Mouse (Mus musculus): Measurements from ENCODE around the gene Hps5. TPM values are rescaled to one million over a fixed set of nuclear protein-coding genes. Genes with fewer than 3 reads are reported as not detected.
"Not testable (repeated sequence)": the region's sequence is repeated elsewhere in the genome, so short reads cannot be mapped to it uniquely, and the experiment has no call there.

The Hps5 gene
- total and polyA plus RNA-seq, 2 experiments from 2014 or later, result 6.3 to 7.9 TPM

- ATAC-seq (ENCODE audit: insufficient read depth, low read depth) (no peak), DNase-seq (ENCODE audit: low spot score) (no peak)
- H3K9me3 ChIP-seq (replicated peaks; ENCODE audit: control insufficient read depth, low read length), result no peaks in the 10 kb centered on the region
- H3K4me3 ChIP-seq (ENCODE audit: low read depth, low read length), result no peak overlapping the region
- TF ChIP-seq EP300 (IDR thresholded peaks at IDR 0.05; ENCODE audit: low read depth) (no peak), CTCF (IDR thresholded peaks at IDR 0.05; ENCODE audit: low read depth) (no peak)
- no peak overlapping the region for H3K4me2 ChIP-seq (ENCODE audit: low read depth, low read length)
- peak overlapping the region; percentile 78 for H3K27ac ChIP-seq (ENCODE audit: low read depth)
- no peaks in the 10 kb centered on the region for H3K27me3 ChIP-seq (ENCODE audit: control insufficient read depth, insufficient read depth, low read length)
- H3K36me3 ChIP-seq (replicated peaks; ENCODE audit: control insufficient read depth, insufficient read depth, low read length), result no peaks in the 10 kb centered on the region
- peaks cover 28% of the 10 kb centered on the region for H3K4me1 ChIP-seq (ENCODE audit: control insufficient read depth, insufficient read depth)
- WGBS, result 73% methylated on average over 8 of the region's 8 CpGs
- no peak overlapping the region for H3K9ac ChIP-seq (replicated peaks; ENCODE audit: low read depth, low read length)
Observed at GRCm38 (mm10) chr7:46831693-46832092, 35.8 kb upstream of the Hps5 start.

- ATAC-seq (ENCODE audit: insufficient read depth, low read depth), result peak; percentile 65
- peak; percentile 86 for DNase-seq (ENCODE audit: low spot score)
Observed at GRCm38 (mm10) chr7:46830799-46831590, 35.1 kb upstream of the Hps5 start.

GRCm38 (mm10) chr7:46829911-46830310, 34.0 kb upstream of the Hps5 start:
- no peak overlapping the region for H3K4me3 ChIP-seq (ENCODE audit: low read depth, low read length)
- H3K27ac ChIP-seq (ENCODE audit: low read depth), result no peak overlapping the region
- no peak for TF ChIP-seq EP300 (IDR thresholded peaks at IDR 0.05; ENCODE audit: low read depth)
- TF ChIP-seq CTCF (IDR thresholded peaks at IDR 0.05; ENCODE audit: low read depth), result no peak
- peaks cover 28% of the 10 kb centered on the region for H3K4me1 ChIP-seq (ENCODE audit: control insufficient read depth, insufficient read depth)
- ATAC-seq (ENCODE audit: insufficient read depth, low read depth) (no peak), DNase-seq (ENCODE audit: low spot score) (no peak)
- WGBS, result 75% methylated on average over 12 of the region's 12 CpGs
- no peaks in the 10 kb centered on the region for H3K36me3 ChIP-seq (replicated peaks; ENCODE audit: control insufficient read depth, insufficient read depth, low read length)
- no peak overlapping the region for H3K9ac ChIP-seq (replicated peaks; ENCODE audit: low read depth, low read length)
- H3K27me3 ChIP-seq (ENCODE audit: control insufficient read depth, insufficient read depth, low read length), result no peaks in the 10 kb centered on the region
- no peaks in the 10 kb centered on the region for H3K9me3 ChIP-seq (replicated peaks; ENCODE audit: control insufficient read depth, low read length)
- H3K4me2 ChIP-seq (ENCODE audit: low read depth, low read length), result no peak overlapping the region

More at GRCm38 (mm10) chr7:46830799-46831590, 35.1 kb upstream of the Hps5 start:
- peak overlapping the region; percentile 9; the same call in 1 of the 2 replicates for H3K4me2 ChIP-seq (ENCODE audit: low read depth, low read length)
- no peaks in the 10 kb centered on the region for H3K36me3 ChIP-seq (replicated peaks; ENCODE audit: control insufficient read depth, insufficient read depth, low read length)
- H3K9ac ChIP-seq (replicated peaks; ENCODE audit: low read depth, low read length), result no peak overlapping the region
- peak overlapping the region; percentile 78 for H3K27ac ChIP-seq (ENCODE audit: low read depth)
- no peaks in the 10 kb centered on the region for H3K27me3 ChIP-seq (ENCODE audit: control insufficient read depth, insufficient read depth, low read length)
- TF ChIP-seq CTCF (IDR thresholded peaks at IDR 0.05; ENCODE audit: low read depth) (no peak), EP300 (IDR thresholded peaks at IDR 0.05; ENCODE audit: low read depth) (peak; percentile 47; the same call in 1 of the 2 replicates)
- no peak overlapping the region for H3K4me3 ChIP-seq (ENCODE audit: low read depth, low read length)
- H3K9me3 ChIP-seq (replicated peaks; ENCODE audit: control insufficient read depth, low read length), result no peaks in the 10 kb centered on the region
- H3K4me1 ChIP-seq (ENCODE audit: control insufficient read depth, insufficient read depth), result peaks cover 28% of the 10 kb centered on the region
- 32% methylated on average over 13 of the region's 13 CpGs for WGBS

GRCm38 (mm10) chr7:46827803-46828184, 31.9 kb upstream of the Hps5 start:
- Histone ChIP-seq H3K27ac (ENCODE audit: low read depth) (no peak overlapping the region), H3K4me1 (ENCODE audit: control insufficient read depth, insufficient read depth) (peaks cover 28% of the 10 kb centered on the region), H3K4me2 (ENCODE audit: low read depth, low read length) (no peak overlapping the region), H3K4me3 (ENCODE audit: low read depth, low read length) (no peak overlapping the region), H3K9ac (replicated peaks; ENCODE audit: low read depth, low read length) (no peak overlapping the region), H3K36me3 (replicated peaks; ENCODE audit: control insufficient read depth, insufficient read depth, low read length) (peaks cover 15% of the 10 kb centered on the region), H3K9me3 (replicated peaks; ENCODE audit: control insufficient read depth, low read length) (no peaks in the 10 kb centered on the region), H3K27me3 (ENCODE audit: control insufficient read depth, insufficient read depth, low read length) (no peaks in the 10 kb centered on the region)
- DNase-seq (ENCODE audit: low spot score) (no peak), ATAC-seq (ENCODE audit: insufficient read depth, low read depth) (no peak)
- TF ChIP-seq CTCF (IDR thresholded peaks at IDR 0.05; ENCODE audit: low read depth), result no peak
- TF ChIP-seq EP300 (IDR thresholded peaks at IDR 0.05; ENCODE audit: low read depth), result no peak
- 88% methylated on average over 2 of the region's 2 CpGs for WGBS

GRCm38 (mm10) chr7:46827046-46827802, 31.4 kb upstream of the Hps5 start:
- Histone ChIP-seq H3K27ac (ENCODE audit: low read depth) (no peak overlapping the region), H3K9me3 (replicated peaks; ENCODE audit: control insufficient read depth, low read length) (no peaks in the 10 kb centered on the region), H3K9ac (replicated peaks; ENCODE audit: low read depth, low read length) (no peak overlapping the region), H3K27me3 (ENCODE audit: control insufficient read depth, insufficient read depth, low read length) (no peaks in the 10 kb centered on the region), H3K36me3 (replicated peaks; ENCODE audit: control insufficient read depth, insufficient read depth, low read length) (peaks cover 21% of the 10 kb centered on the region), H3K4me3 (ENCODE audit: low read depth, low read length) (no peak overlapping the region), H3K4me1 (ENCODE audit: control insufficient read depth, insufficient read depth) (peaks cover 28% of the 10 kb centered on the region), H3K4me2 (ENCODE audit: low read depth, low read length) (0 out of 2 replicates have a peak overlapping the region, but pooled peaks have one; percentile 17)
- no peak for TF ChIP-seq EP300 (IDR thresholded peaks at IDR 0.05; ENCODE audit: low read depth)
- no peak for TF ChIP-seq CTCF (IDR thresholded peaks at IDR 0.05; ENCODE audit: low read depth)
- DNase-seq (ENCODE audit: low spot score) (peak; percentile 45), ATAC-seq (ENCODE audit: insufficient read depth, low read depth) (no peak)
- WGBS, result 36% methylated on average over 20 of the region's 20 CpGs

GRCm38 (mm10) chr7:46820876-46821632, 25.2 kb upstream of the Hps5 start:
- 94% methylated on average over 15 of the region's 15 CpGs for WGBS
- not testable (repeated sequence) for H3K27ac ChIP-seq (ENCODE audit: low read depth); ATAC-seq (ENCODE audit: insufficient read depth, low read depth); DNase-seq (ENCODE audit: low spot score); H3K9me3 ChIP-seq (replicated peaks; ENCODE audit: control insufficient read depth, low read length); H3K9ac ChIP-seq (replicated peaks; ENCODE audit: low read depth, low read length); H3K4me1 ChIP-seq (ENCODE audit: control insufficient read depth, insufficient read depth); H3K4me3 ChIP-seq (ENCODE audit: low read depth, low read length); H3K4me2 ChIP-seq (ENCODE audit: low read depth, low read length); H3K27me3 ChIP-seq (ENCODE audit: control insufficient read depth, insufficient read depth, low read length)
- peaks cover 70% of the 10 kb centered on the region for H3K36me3 ChIP-seq (replicated peaks; ENCODE audit: control insufficient read depth, insufficient read depth, low read length)

All from heart, postnatal 0 days (tissue).